Mouse (Mus musculus): ENCODE measurements at regions not wholly inside any gene's neighbourhood (a gene's known extent, or its start where the extent isn't known, plus 50 kb on each side); places are given as distances from the start of the nearest gene placed in this dataset.

- no peak for DNase-seq (ENCODE audit: low spot score in 2 of 2)
- intact Hi-C loops (cut with DNase I), result no loop called here
Observed at GRCm38 (mm10) chr2:162764059-162764458, 103.1 kb upstream of the Ptprt start.

- intact Hi-C loops (cut with DNase I), result no loop called here
- DNase-seq (ENCODE audit: low spot score in 2 of 2), result no peak
Observed at GRCm38 (mm10) chr2:162740523-162740922, 79.6 kb upstream of the Ptprt start.

GRCm38 (mm10) chr2:162735761-162736160 is 74.8 kb upstream of the Ptprt start:
- DNase-seq (ENCODE audit: low spot score in 2 of 2), result no peak
- intact Hi-C loops (cut with DNase I), result no loop called here

- intact Hi-C loops (cut with DNase I), result no loop called here
- no peak for DNase-seq (ENCODE audit: low spot score in 2 of 2)
Observed at GRCm38 (mm10) chr2:162734286-162734685, 73.3 kb upstream of the Ptprt start.

- no peak for DNase-seq (ENCODE audit: low spot score in 2 of 2)
- intact Hi-C loops (cut with DNase I), result no loop called here
Observed at GRCm38 (mm10) chr2:162720016-162720415, 59.1 kb upstream of the Ptprt start.

- peak in 1 of 2 experiments; percentile 30 for DNase-seq (ENCODE audit: low spot score in 2 of 2)
- intact Hi-C loops (cut with DNase I), result no loop called here
Observed at GRCm38 (mm10) chr2:162718466-162718865, 57.5 kb upstream of the Ptprt start.

- DNase-seq (ENCODE audit: low spot score in 2 of 2), result no peak
- intact Hi-C loops (cut with DNase I), result no loop called here
Observed at GRCm38 (mm10) chr2:162714976-162715375, 54.0 kb upstream of the Ptprt start.

- intact Hi-C loops (cut with DNase I), result no loop called here
- DNase-seq (ENCODE audit: low spot score in 2 of 2), result no peak
Observed at GRCm38 (mm10) chr2:162712972-162713371, 52.0 kb upstream of the Ptprt start.

GRCm38 (mm10) chr2:162712394-162712793 is 51.4 kb upstream of the Ptprt start:
- no peak for DNase-seq (ENCODE audit: low spot score in 2 of 2)
- intact Hi-C loops (cut with DNase I), result no loop called here
